Mouse (Mus musculus) C2C12 (cell line): ENCODE measurements around the gene Utrn. TPM values are rescaled to one million over a fixed set of nuclear protein-coding genes. Genes with fewer than 3 reads are reported as not detected.
A peak's percentile ranks its signal among the peaks of the same experiment; 100 is the strongest.

ENCODE experiments used
- H3K27me3 ChIP-seq: one replicate; pipeline ENCODE4 v1.6.1; 2011; ENCODE audit not compliant: control insufficient read depth, insufficient read depth, insufficient read length
- H3K36me3 ChIP-seq: one replicate; pipeline ENCODE4 v1.6.1; 2011; ENCODE audit not compliant: control insufficient read depth, insufficient read depth
- H3K4me3 ChIP-seq: one replicate; pipeline ENCODE4 v1.5.1; 2011; ENCODE audit warnings: mild to moderate bottlenecking, control low read depth; ENCODE audit not compliant: poor library complexity, insufficient read depth, severe bottlenecking
- H3K79me2 ChIP-seq: one replicate; pipeline ENCODE4 v1.6.1; 2011; ENCODE audit not compliant: control insufficient read depth, insufficient read depth
- H3K79me3 ChIP-seq: one replicate; pipeline ENCODE4 v1.6.1; 2011; ENCODE audit warnings: low read depth, control low read depth
- H3ac ChIP-seq: one replicate; pipeline ENCODE3; 2011; ENCODE audit warnings: low read depth; ENCODE audit not compliant: control insufficient read depth, insufficient read length
- CEBPB ChIP-seq: IDR thresholded peaks from one replicate; pipeline ENCODE4 v1.6.1; 2011; ENCODE audit warnings: low read depth, mild to moderate bottlenecking, control low read depth, moderate library complexity
- CTCF ChIP-seq: IDR thresholded peaks from one replicate; pipeline ENCODE4 v1.5.1; 2011; ENCODE audit not compliant: control insufficient read depth, insufficient read depth, insufficient read length
- FOSL1 ChIP-seq: IDR thresholded peaks from one replicate; pipeline ENCODE4 v1.8.0; 2011; ENCODE audit warnings: mild to moderate bottlenecking, low read length; ENCODE audit not compliant: poor library complexity, insufficient read depth, severe bottlenecking
- MAX ChIP-seq: IDR thresholded peaks from one replicate; pipeline ENCODE4 v1.6.1; 2011; ENCODE audit warnings: mild to moderate bottlenecking, control low read depth
- MYOD1 ChIP-seq: IDR thresholded peaks from one replicate; pipeline ENCODE4 v1.6.1; 2011; ENCODE audit warnings: low read depth; ENCODE audit not compliant: control insufficient read depth, insufficient read length
- MYOG ChIP-seq: IDR thresholded peaks from one replicate; pipeline ENCODE4 v1.6.1; 2011; ENCODE audit not compliant: control insufficient read depth, insufficient read length; ENCODE audit errors: extremely low read depth
- USF1 ChIP-seq: IDR thresholded peaks from one replicate; pipeline ENCODE4 v1.6.1; 2011; ENCODE audit warnings: low read depth, mild to moderate bottlenecking, control low read depth, moderate library complexity
- polyA plus RNA-seq: library from polyadenylated mRNA; unstranded; fragments of >200 nt; fragmentation: generic; extraction: Trizol; gene quantifications from one replicate; pipeline ENCODE4 v1.2.1, GENCODE M21; 2012; ENCODE audit warnings: missing spikeins

Utrn gene
- polyA plus RNA-seq, 1 experiment, result 10.5 TPM

GRCm38 (mm10) chr10:12426866-12427265, 442.3 kb downstream of the Utrn start:
- no peaks in the 10 kb centered on the region for H3K27me3 ChIP-seq
- H3K4me3 ChIP-seq, result no peak overlapping the region
- no peak overlapping the region for H3ac ChIP-seq
- TF ChIP-seq MYOG (no peak), MYOD1 (no peak), CTCF (no peak), MAX (no peak), FOSL1 (no peak), USF1 (no peak)
- H3K79me3 ChIP-seq, result no peaks in the 10 kb centered on the region
- no peaks in the 10 kb centered on the region for H3K36me3 ChIP-seq
- H3K79me2 ChIP-seq, result no peaks in the 10 kb centered on the region

GRCm38 (mm10) chr10:12424944-12425343, 444.2 kb downstream of the Utrn start:
- H3K36me3 ChIP-seq, result peaks cover 4% of the 10 kb centered on the region
- TF ChIP-seq CTCF (no peak), MYOG (no peak), MYOD1 (no peak), CEBPB (no peak), FOSL1 (no peak), MAX (no peak), USF1 (no peak)
- no peaks in the 10 kb centered on the region for H3K27me3 ChIP-seq
- no peaks in the 10 kb centered on the region for H3K79me2 ChIP-seq
- H3ac ChIP-seq, result no peak overlapping the region
- no peaks in the 10 kb centered on the region for H3K79me3 ChIP-seq
- no peak overlapping the region for H3K4me3 ChIP-seq

GRCm38 (mm10) chr10:12423994-12424725, 445.0 kb downstream of the Utrn start:
- no peak overlapping the region for H3ac ChIP-seq
- H3K79me3 ChIP-seq, result no peaks in the 10 kb centered on the region
- TF ChIP-seq FOSL1, result no peak
- TF ChIP-seq CTCF, result no peak
- TF ChIP-seq MAX, result no peak
- peak; percentile 31 for TF ChIP-seq MYOD1
- TF ChIP-seq USF1, result no peak
- no peak for TF ChIP-seq MYOG
- H3K79me2 ChIP-seq, result no peaks in the 10 kb centered on the region
- peaks cover 4% of the 10 kb centered on the region for H3K36me3 ChIP-seq
- no peak overlapping the region for H3K4me3 ChIP-seq
- no peaks in the 10 kb centered on the region for H3K27me3 ChIP-seq

GRCm38 (mm10) chr10:12414967-12415366, 454.2 kb downstream of the Utrn start:
- Histone ChIP-seq H3K79me2 (no peaks in the 10 kb centered on the region), H3K36me3 (no peaks in the 10 kb centered on the region), H3K79me3 (no peaks in the 10 kb centered on the region), H3ac (no peak overlapping the region), H3K4me3 (no peak overlapping the region), H3K27me3 (no peaks in the 10 kb centered on the region)
- no peak for TF ChIP-seq MAX
- no peak for TF ChIP-seq CEBPB
- no peak for TF ChIP-seq MYOG
- no peak for TF ChIP-seq USF1
- TF ChIP-seq FOSL1, result no peak
- TF ChIP-seq MYOD1, result no peak
- TF ChIP-seq CTCF, result no peak

DNA sequence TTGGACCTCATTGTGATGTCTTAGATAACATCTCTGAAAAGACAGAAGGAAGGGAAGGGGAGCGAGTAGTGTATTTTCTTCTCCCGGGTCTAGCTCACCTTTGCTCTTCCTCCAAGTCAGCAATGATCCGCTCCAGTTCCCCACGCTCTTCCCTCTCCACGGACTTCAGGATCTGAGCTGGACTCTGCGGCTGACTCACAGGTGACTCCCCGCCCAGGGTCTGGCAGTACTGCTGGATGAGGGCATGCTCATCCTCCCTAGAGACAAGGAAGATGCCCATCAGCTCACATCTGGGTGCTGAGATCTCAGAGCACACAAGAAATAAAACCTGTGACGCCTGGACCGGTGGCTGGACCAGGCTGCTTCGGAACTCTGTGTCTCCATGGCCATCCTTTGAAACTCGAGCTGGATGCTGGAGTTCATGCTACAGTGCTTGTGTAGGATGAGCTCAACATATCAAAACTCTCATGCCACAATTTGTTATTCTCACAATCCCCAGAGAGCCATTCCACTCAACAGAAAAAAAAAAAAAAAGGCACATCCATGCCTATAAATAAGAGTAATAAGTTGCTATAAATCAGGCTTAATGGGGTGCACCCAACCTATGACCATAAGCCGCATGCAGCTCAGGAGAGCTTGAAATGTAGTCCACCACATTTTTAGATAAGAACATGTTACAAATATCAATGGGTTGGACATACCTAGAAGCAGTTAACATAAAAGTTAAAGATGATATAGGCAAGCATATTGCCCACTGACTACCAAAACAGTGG, 462.6 kb downstream of the Utrn start:
- Histone ChIP-seq H3K27me3 (no peaks in the 10 kb centered on the region), H3ac (no peak overlapping the region), H3K36me3 (peaks cover 8% of the 10 kb centered on the region), H3K79me2 (no peaks in the 10 kb centered on the region), H3K79me3 (no peaks in the 10 kb centered on the region), H3K4me3 (no peak overlapping the region)
- no peak for TF ChIP-seq MYOG
- TF ChIP-seq CTCF, result no peak
- TF ChIP-seq MAX, result no peak
- no peak for TF ChIP-seq FOSL1
- TF ChIP-seq CEBPB, result no peak
- TF ChIP-seq MYOD1, result no peak
- no peak for TF ChIP-seq USF1
